ENCODE assay signal across 11 mouse cellular contexts in genomic region chr17:48930994-48931393, GRCm38 (mm10). TPM values are rescaled to one million over a fixed set of nuclear protein-coding genes. Genes with fewer than 3 reads are reported as not detected.
DNase-seq lines count a peak whose midpoint lies in the region; ATAC-seq and TF ChIP-seq lines count a peak whose summit lies in the region.
"Had no signal": no experiment of that assay in that cellular context is flagged by ENCODE, and none has a peak within 500 bp of the region (broad histone marks: within the 10 kb centered on the region; RNA-seq: fewer than 3 reads in every experiment).

No protein-coding gene starts in this region.

- H3K9ac ChIP-seq in hindbrain, embryonic 11.5 days (ENCODE audit: low read depth, low read length) = no peak overlapping the region
- peak overlapping the region; percentile 87; the same call in 1 of the 2 replicates for H3K9ac ChIP-seq in forebrain, postnatal 0 days
- no peak overlapping the region for H3K9ac ChIP-seq in midbrain, embryonic 13.5 days (replicated peaks)

- H3K4me1 ChIP-seq in hindbrain, embryonic 11.5 days (replicated peaks; ENCODE audit: control insufficient read depth, insufficient read depth, low read length) = peaks cover 2% of the 10 kb centered on the region; the same call in 1 of the 2 replicates
- peaks cover 28% of the 10 kb centered on the region for H3K4me1 ChIP-seq in hindbrain, embryonic 10.5 days (replicated peaks)
- H3K4me1 ChIP-seq in forebrain, postnatal 0 days (ENCODE audit: insufficient read depth) = 0 out of 2 replicates have a peak, but pooled peaks cover 6% of the 10 kb centered on the region
- H3K4me1 ChIP-seq in midbrain, embryonic 13.5 days (replicated peaks) = peaks cover 20% of the 10 kb centered on the region

- H3K27me3 ChIP-seq in hindbrain, embryonic 11.5 days (ENCODE audit: control insufficient read depth, insufficient read depth, low read length) = peaks cover 16% of the 10 kb centered on the region
- H3K27me3 ChIP-seq in hindbrain, embryonic 10.5 days (ENCODE audit: insufficient read depth, poor library complexity, severe bottlenecking) = peaks cover 46% of the 10 kb centered on the region
- no peaks in the 10 kb centered on the region for H3K27me3 ChIP-seq in forebrain, postnatal 0 days (ENCODE audit: insufficient read depth, low read length)
- peaks cover 37% of the 10 kb centered on the region for H3K27me3 ChIP-seq in midbrain, embryonic 13.5 days
- H3K27me3 ChIP-seq: CH12.LX had no signal

- no peak for ATAC-seq in hindbrain, embryonic 11.5 days (ENCODE audit: low FRiP score)
- no peak for ATAC-seq in forebrain, postnatal 0 days
- ATAC-seq in midbrain, embryonic 13.5 days = no peak
- ATAC-seq: inflammation-experienced regulatory T-cells, adult 6 months had no signal

- WGBS in hindbrain, embryonic 11.5 days = 64% methylated on average over 10 of the region's 10 CpGs
- WGBS in hindbrain, embryonic 10.5 days = 67% methylated on average over 10 of the region's 10 CpGs
- WGBS in forebrain, postnatal 0 days = 59% methylated on average over 10 of the region's 10 CpGs
- 64% methylated on average over 10 of the region's 10 CpGs for WGBS in midbrain, embryonic 13.5 days

- H3K4me3 ChIP-seq in hindbrain, embryonic 11.5 days (ENCODE audit: low read depth, low read length) = no peak overlapping the region
- H3K4me3 ChIP-seq in hindbrain, embryonic 10.5 days = no peak overlapping the region; the same call in 1 of the 2 replicates
- H3K4me3 ChIP-seq in forebrain, postnatal 0 days (ENCODE audit: low read depth, low read length) = peak overlapping the region; percentile 71
- H3K4me3 ChIP-seq in midbrain, embryonic 13.5 days (replicated peaks) = no peak overlapping the region

- no peak overlapping the region for H3K27ac ChIP-seq in hindbrain, embryonic 11.5 days (ENCODE audit: low read depth, low read length)
- no peak overlapping the region for H3K27ac ChIP-seq in hindbrain, embryonic 10.5 days
- no peak overlapping the region for H3K27ac ChIP-seq in forebrain, postnatal 0 days (ENCODE audit: low read depth, low read length)
- H3K27ac ChIP-seq in midbrain, embryonic 13.5 days = no peak overlapping the region

- no peaks in the 10 kb centered on the region for H3K9me3 ChIP-seq in hindbrain, embryonic 11.5 days (ENCODE audit: control insufficient read depth, low read length)
- no peaks in the 10 kb centered on the region for H3K9me3 ChIP-seq in hindbrain, embryonic 10.5 days
- H3K9me3 ChIP-seq in forebrain, postnatal 0 days (ENCODE audit: low read length) = no peaks in the 10 kb centered on the region
- peaks cover 2% of the 10 kb centered on the region; the same call in 1 of the 2 replicates for H3K9me3 ChIP-seq in midbrain, embryonic 13.5 days

- peak; percentile 60 for TF ChIP-seq CTCF in forebrain, postnatal 0 days (IDR thresholded peaks at IDR 0.05; ENCODE audit: low read depth)

- DNase-seq in hindbrain, embryonic 11.5 days (ENCODE audit: low spot score) = no peak
- DNase-seq in hindbrain, embryonic 10.5 days (ENCODE audit: low spot score) = no peak
- peak; percentile 12 for DNase-seq in ZHBTc4 (ENCODE audit: low read depth, low spot score)
- DNase-seq in forebrain, postnatal 0 days = peak; percentile 37
- DNase-seq in adrenal gland, adult 18-20 months (ENCODE audit: low spot score in 2 of 2) = no peak
- no peak for DNase-seq in gastrocnemius, adult 18-20 months (ENCODE audit: low spot score)
- no peak for DNase-seq in layer of hippocampus, adult 9-10 months (ENCODE audit: low spot score)

- H3K36me3 ChIP-seq in hindbrain, embryonic 11.5 days (ENCODE audit: control insufficient read depth, insufficient read depth, low read length) = no peaks in the 10 kb centered on the region
- no peaks in the 10 kb centered on the region for H3K36me3 ChIP-seq in hindbrain, embryonic 10.5 days
- no peaks in the 10 kb centered on the region for H3K36me3 ChIP-seq in forebrain, postnatal 0 days (ENCODE audit: insufficient read depth)
- no peaks in the 10 kb centered on the region for H3K36me3 ChIP-seq in midbrain, embryonic 13.5 days

- 0 out of 2 replicates have a peak overlapping the region, but pooled peaks have one; percentile 70 for H3K4me2 ChIP-seq in hindbrain, embryonic 11.5 days (replicated peaks; ENCODE audit: low read depth, low read length)
- peak overlapping the region; percentile 70 for H3K4me2 ChIP-seq in forebrain, postnatal 0 days (ENCODE audit: low read depth)
- H3K4me2 ChIP-seq in midbrain, embryonic 13.5 days (replicated peaks) = peak overlapping the region; percentile 79

RNA-seq across cellular contexts. Expression of gene Lrfn2, which starts 1.2 kb away (rescaled TPM):
- polyA plus RNA-seq in hindbrain, embryonic 11.5 days (2014; fragmentation: Nextera tagmentation; extraction: Ambion mirVana) = 0.19 and 0.68 TPM in 2 replicates
- 0.37 and 0.54 TPM in 2 replicates for polyA plus RNA-seq in hindbrain, embryonic 10.5 days (2016; fragmentation: Nextera tagmentation; extraction: Ambion mirVana)
- 28.5 and 28.7 TPM in 2 replicates for total RNA-seq in forebrain, postnatal 0 days (2014; rRNA removed)
- 12.5 and 16.5 TPM in 2 replicates for polyA plus RNA-seq in forebrain, postnatal 0 days (2015; fragmentation: Nextera tagmentation; extraction: Ambion mirVana)
- 4.6 and 4.9 TPM in 2 replicates for polyA plus RNA-seq in midbrain, embryonic 13.5 days (2015; fragmentation: Nextera tagmentation; extraction: Ambion mirVana)
- under 1 TPM; 0.50 to 0.74 TPM for total RNA-seq in adrenal gland, adult 18-20 months (2021)
- total RNA-seq in gastrocnemius, adult 18-20 months (2021) = under 1 TPM in 1 of 2 experiments, not detected in 1; 0.12 TPM
- total RNA-seq: CH12.LX; megakaryocyte-erythroid progenitor cell, adult 5-6 weeks had no signal
- polyA plus RNA-seq: inflammation-experienced regulatory T-cells, adult 6 months had no signal

Comparison
In these comparisons a context has a peak if more than half of its experiments do, and no peak if none do; other contexts are left out.
1. DNase-seq: peak in ZHBTc4 (single experiment) and forebrain, postnatal 0 days (single experiment); none in hindbrain, embryonic 11.5 days (single experiment), hindbrain, embryonic 10.5 days (single experiment), adrenal gland, adult 18-20 months (0 of 2), gastrocnemius, adult 18-20 months (single experiment) and layer of hippocampus, adult 9-10 months (single experiment).
2. Peak in every context shown above with its lines, with median percentiles within 50 percentile points of each other: H3K4me2 ChIP-seq.